Mouse (Mus musculus) megakaryocyte, embryonic 14.5 days (primary cell): ENCODE measurements at regions not wholly inside any gene's neighbourhood (a gene's known extent, or its start where the extent isn't known, plus 50 kb on each side); places are given as distances from the start of the nearest gene placed in this dataset.

Experiments
- H3K27me3 ChIP-seq: replicated peaks from 2 replicates; pipeline ENCODE3; 2012; ENCODE audit warnings: inconsistent platforms
- H3K36me3 ChIP-seq: replicated peaks from 2 replicates; pipeline ENCODE3; 2012; ENCODE audit warnings: low read length, inconsistent platforms, mixed read lengths
- H3K4me1 ChIP-seq: 2 replicates; pipeline ENCODE4 v1.6.1; 2012; ENCODE audit warnings: inconsistent platforms
- H3K4me3 ChIP-seq: replicated peaks from 2 replicates; pipeline ENCODE3; 2012; ENCODE audit warnings: moderate library complexity, mild to moderate bottlenecking, inconsistent platforms
- H3K9me3 ChIP-seq: 2 replicates; pipeline ENCODE4 v1.6.1; 2012; ENCODE audit warnings: inconsistent platforms
- FLI1 ChIP-seq: IDR thresholded peaks from 2 replicates; pipeline ENCODE4 v1.6.1; 2012; ENCODE audit warnings: low read length, inconsistent platforms, mixed read lengths
- GATA1 ChIP-seq: IDR thresholded peaks from 3 replicates; pipeline ENCODE4 v1.6.1; 2012; ENCODE audit warnings: mixed read lengths, low read length, inconsistent platforms, borderline replicate concordance

DNA sequence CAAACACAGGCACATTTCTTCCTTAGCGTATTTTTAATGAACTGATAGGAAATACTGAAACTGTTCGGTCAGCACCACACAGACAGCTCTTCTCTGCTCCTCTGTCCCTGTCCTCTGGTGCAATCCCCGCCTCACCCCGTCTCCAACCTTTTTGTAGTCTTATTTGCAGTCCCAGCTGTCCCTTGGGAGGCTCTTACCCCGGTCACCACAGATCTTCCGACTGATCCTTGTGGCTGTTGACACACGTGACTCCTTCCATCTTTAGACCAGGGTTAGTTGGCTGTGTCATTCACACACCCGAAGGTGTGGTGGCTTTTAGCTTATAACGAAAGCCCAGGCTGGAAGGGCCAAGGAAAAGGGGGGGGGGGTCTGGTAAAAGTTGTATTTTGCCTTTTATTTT, 56.4 kb downstream of the Cyp26a1 start:
- TF ChIP-seq FLI1 (no peak), GATA1 (no peak)
- Histone ChIP-seq H3K4me1 (no peaks in the 10 kb centered on the region), H3K9me3 (peaks cover 13% of the 10 kb centered on the region), H3K4me3 (no peak overlapping the region), H3K36me3 (no peaks in the 10 kb centered on the region), H3K27me3 (no peaks in the 10 kb centered on the region)

- Histone ChIP-seq H3K4me3 (no peak overlapping the region), H3K4me1 (no peaks in the 10 kb centered on the region), H3K27me3 (no peaks in the 10 kb centered on the region), H3K9me3 (peaks cover 18% of the 10 kb centered on the region), H3K36me3 (no peaks in the 10 kb centered on the region)
- TF ChIP-seq FLI1 (no peak), GATA1 (no peak)
Measured at GRCm38 (mm10) chr19:37755372-37755771, 57.8 kb downstream of the Cyp26a1 start.

DNA sequence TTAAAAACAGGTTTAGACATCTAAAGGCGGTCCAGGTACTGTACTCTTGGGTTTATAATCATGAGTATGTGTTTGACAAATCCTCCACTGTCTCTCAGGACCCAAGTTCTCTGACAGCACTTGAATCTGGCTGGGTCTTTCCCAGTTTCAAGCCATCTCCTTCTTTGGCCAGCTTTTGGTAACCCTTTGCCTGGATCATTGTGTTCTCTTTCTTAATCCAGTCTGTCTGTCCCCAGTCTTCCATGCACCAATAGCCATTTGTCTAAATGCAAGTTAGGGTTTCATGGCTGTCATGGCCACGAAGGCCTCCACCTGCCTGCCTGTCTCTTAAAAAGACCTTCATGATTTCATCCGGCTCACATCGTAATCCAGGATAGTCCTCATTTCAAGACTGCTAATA, 71.8 kb downstream of the Cyp26a1 start:
- Histone ChIP-seq H3K9me3 (no peaks in the 10 kb centered on the region), H3K4me1 (no peaks in the 10 kb centered on the region), H3K36me3 (no peaks in the 10 kb centered on the region), H3K27me3 (no peaks in the 10 kb centered on the region), H3K4me3 (no peak overlapping the region)
- no peak for TF ChIP-seq GATA1
- TF ChIP-seq FLI1 = no peak

- Histone ChIP-seq H3K36me3 (no peaks in the 10 kb centered on the region), H3K4me3 (no peak overlapping the region), H3K27me3 (peaks cover 3% of the 10 kb centered on the region), H3K4me1 (no peaks in the 10 kb centered on the region), H3K9me3 (no peaks in the 10 kb centered on the region)
- no peak for TF ChIP-seq GATA1
- TF ChIP-seq FLI1 = no peak
Measured at GRCm38 (mm10) chr19:37771956-37772355, 74.4 kb downstream of the Cyp26a1 start.

- H3K36me3 ChIP-seq = no peaks in the 10 kb centered on the region
- H3K4me3 ChIP-seq = no peak overlapping the region
- no peaks in the 10 kb centered on the region for H3K9me3 ChIP-seq
- H3K4me1 ChIP-seq = no peaks in the 10 kb centered on the region
- TF ChIP-seq GATA1 (no peak), FLI1 (no peak)
- peaks cover 3% of the 10 kb centered on the region for H3K27me3 ChIP-seq
Measured at GRCm38 (mm10) chr19:37774551-37774950, 77.0 kb downstream of the Cyp26a1 start.

- no peaks in the 10 kb centered on the region for H3K4me1 ChIP-seq
- no peaks in the 10 kb centered on the region for H3K36me3 ChIP-seq
- peaks cover 3% of the 10 kb centered on the region for H3K27me3 ChIP-seq
- no peaks in the 10 kb centered on the region for H3K9me3 ChIP-seq
- H3K4me3 ChIP-seq = no peak overlapping the region
- TF ChIP-seq FLI1 = no peak
- no peak for TF ChIP-seq GATA1
Measured at GRCm38 (mm10) chr19:37774966-37775365, 77.4 kb downstream of the Cyp26a1 start.

DNA sequence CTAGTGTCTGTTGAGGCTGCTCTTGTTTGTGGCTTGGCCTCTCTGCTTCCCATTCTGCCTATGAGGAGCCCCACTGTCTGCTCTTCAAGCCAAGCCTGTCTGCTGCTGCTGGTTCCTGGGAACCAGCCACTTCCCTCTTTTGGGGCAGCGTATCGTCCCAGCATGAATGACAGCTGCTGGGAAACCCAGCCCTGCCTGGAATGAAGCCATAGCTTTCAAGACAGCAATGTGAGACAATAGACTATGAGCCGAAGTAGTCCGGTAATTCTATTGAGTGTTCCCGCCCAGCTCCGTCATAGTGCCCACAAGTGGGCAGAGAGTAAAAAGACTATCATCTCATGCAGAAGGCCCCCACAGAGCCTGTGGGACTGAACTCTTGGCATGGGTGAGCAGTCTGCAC, 80.4 kb downstream of the Cyp26a1 start:
- Histone ChIP-seq H3K4me1 (no peaks in the 10 kb centered on the region), H3K9me3 (no peaks in the 10 kb centered on the region), H3K4me3 (no peak overlapping the region), H3K36me3 (no peaks in the 10 kb centered on the region), H3K27me3 (peaks cover 3% of the 10 kb centered on the region)
- no peak for TF ChIP-seq FLI1
- TF ChIP-seq GATA1 = no peak

GRCm38 (mm10) chr19:37778568-37778967, 81.0 kb downstream of the Cyp26a1 start:
- peaks cover 3% of the 10 kb centered on the region for H3K27me3 ChIP-seq
- no peaks in the 10 kb centered on the region for H3K9me3 ChIP-seq
- H3K4me1 ChIP-seq = no peaks in the 10 kb centered on the region
- H3K36me3 ChIP-seq = no peaks in the 10 kb centered on the region
- H3K4me3 ChIP-seq = no peak overlapping the region
- no peak for TF ChIP-seq FLI1
- no peak for TF ChIP-seq GATA1

GRCm38 (mm10) chr19:37788540-37788939, 90.9 kb downstream of the Cyp26a1 start:
- Histone ChIP-seq H3K9me3 (no peaks in the 10 kb centered on the region), H3K4me1 (no peaks in the 10 kb centered on the region), H3K27me3 (peaks cover 10% of the 10 kb centered on the region), H3K36me3 (no peaks in the 10 kb centered on the region), H3K4me3 (no peak overlapping the region)
- TF ChIP-seq GATA1 = no peak
- TF ChIP-seq FLI1 = no peak

GRCm38 (mm10) chr19:37789576-37790180, 92.1 kb downstream of the Cyp26a1 start:
- H3K27me3 ChIP-seq = peaks cover 10% of the 10 kb centered on the region
- no peak overlapping the region for H3K4me3 ChIP-seq
- no peaks in the 10 kb centered on the region for H3K4me1 ChIP-seq
- no peaks in the 10 kb centered on the region for H3K9me3 ChIP-seq
- no peak for TF ChIP-seq GATA1
- no peak for TF ChIP-seq FLI1
- no peaks in the 10 kb centered on the region for H3K36me3 ChIP-seq

GRCm38 (mm10) chr19:37790281-37791073, 92.9 kb downstream of the Cyp26a1 start:
- H3K27me3 ChIP-seq = peaks cover 10% of the 10 kb centered on the region
- no peaks in the 10 kb centered on the region for H3K9me3 ChIP-seq
- H3K4me1 ChIP-seq = no peaks in the 10 kb centered on the region
- no peak for TF ChIP-seq GATA1
- no peak for TF ChIP-seq FLI1
- H3K4me3 ChIP-seq = no peak overlapping the region
- H3K36me3 ChIP-seq = no peaks in the 10 kb centered on the region
